Mouse (Mus musculus) layer of hippocampus, adult 9-10 months (tissue): ENCODE results near the gene Uevld.
"Not testable (repeated sequence)": the region's sequence is repeated elsewhere in the genome, so short reads cannot be mapped to it uniquely, and the experiment has no call there.

ENCODE experiments used
- DNase-seq: peaks from one replicate; pipeline ENCODE4 v3.0.0; 2022; ENCODE audit warnings: low spot score

Gene Uevld

GRCm38 (mm10) chr7:46957831-46958691, at the start of gene Uevld:
Gene Uevld (minus strand): TSS chr7:46958527.
- peak; percentile 66 for DNase-seq

- DNase-seq, result no peak
These were observed 49.5 kb upstream of the Uevld start for GRCm38 (mm10) chr7:47007818-47008167.

DNA sequence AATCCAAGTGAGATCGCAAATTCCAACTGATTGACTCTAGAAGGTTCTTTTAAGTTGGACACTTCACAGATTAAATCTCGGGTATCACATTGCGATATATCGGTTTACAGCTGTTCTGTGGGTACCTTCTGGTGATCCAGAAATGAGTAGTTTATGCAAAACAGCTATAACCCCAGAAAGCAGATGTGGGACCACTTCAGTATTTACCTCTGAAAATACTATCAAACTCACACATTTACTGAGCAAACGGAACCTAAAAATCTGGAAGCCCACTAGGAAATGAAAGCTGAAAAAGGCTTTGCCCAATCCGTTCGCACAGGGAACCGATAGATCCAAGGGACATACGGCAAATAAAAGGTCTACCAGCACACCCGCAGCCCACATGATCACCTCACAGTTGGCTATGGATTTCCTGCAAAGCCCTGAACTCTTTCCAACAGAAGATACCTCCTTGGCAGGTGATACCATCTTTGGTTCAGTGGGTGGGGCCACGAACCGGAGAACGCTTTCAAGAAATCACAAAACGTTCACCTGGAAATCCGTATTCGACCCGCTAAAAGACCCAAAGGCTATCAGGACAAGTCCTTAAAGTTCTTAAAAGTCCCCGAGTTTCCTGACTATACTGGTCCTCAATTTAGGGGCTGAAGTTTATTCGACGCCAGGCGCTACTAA, 48.9 kb upstream of the Uevld start:
- no peak for DNase-seq

DNA sequence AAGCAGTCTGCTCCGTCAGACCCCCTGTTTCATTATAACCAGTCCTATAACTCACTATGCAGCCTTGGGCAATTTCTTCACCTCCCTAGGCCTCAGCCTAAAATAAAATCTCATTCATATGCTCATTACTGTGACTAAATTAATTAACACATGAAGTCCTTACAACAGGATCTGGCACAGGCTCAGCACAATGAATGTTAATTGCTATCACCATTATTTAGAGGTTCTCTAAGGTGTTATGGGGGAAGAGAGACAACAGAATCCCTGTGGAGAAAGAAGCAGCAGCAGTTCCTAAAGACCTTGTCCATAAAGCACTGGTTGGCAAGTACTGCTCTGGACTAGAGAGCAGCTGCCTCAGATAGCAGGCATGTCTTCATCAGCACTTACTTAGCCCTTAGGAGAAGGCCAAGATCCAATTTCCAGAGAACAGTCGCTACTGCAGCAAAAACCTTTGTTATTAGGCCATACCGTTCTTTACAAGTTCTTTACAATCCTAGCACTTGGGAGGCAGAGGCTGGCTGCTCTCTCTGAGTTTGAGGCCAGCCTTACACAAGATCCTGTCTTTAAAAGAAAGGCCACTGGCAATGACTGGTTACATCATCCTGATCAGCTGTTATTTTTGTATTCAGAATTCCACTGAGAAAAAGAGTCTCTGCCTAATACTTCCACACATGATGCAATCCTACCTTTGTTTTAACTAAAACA, 45.2 kb upstream of the Uevld start:
- no peak for DNase-seq

- DNase-seq, result no peak
These were observed 43.6 kb upstream of the Uevld start for GRCm38 (mm10) chr7:47001900-47002275.

DNA sequence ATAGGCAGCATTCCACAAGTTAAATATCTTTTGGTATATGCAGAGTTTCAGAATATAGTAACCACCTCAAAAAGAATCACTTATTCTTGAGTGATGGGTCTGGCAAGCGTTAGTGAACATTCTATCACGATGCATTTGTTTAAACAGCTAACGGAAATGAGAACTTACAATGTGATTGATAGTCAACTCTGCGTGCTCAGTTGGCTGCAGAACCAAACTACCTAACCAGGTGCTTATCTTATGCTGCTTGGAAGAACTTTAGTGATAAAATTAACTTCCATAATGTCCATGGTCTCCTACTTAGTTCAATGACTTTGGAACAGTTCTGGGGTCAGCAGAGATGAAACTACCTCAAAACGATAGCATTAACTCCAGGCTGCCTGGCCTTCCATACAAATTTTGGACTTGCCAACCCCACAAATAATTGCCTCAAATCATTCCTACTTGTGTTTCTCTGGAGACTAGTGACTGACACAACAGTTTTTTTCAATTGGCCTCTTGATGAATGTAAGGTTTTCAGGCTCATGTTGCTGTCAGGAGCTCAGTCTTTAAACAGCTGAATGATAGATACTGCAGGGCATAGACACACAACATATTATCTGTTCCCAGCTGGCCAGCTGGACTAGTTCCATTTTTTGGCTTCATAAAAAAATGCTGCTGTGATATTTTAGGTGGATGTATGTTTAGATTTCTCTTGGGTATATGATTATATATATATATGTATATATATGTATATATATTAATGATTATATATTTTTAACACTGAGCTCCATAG, 43.0 kb upstream of the Uevld start:
- DNase-seq, result no peak

- DNase-seq, result no peak
These were observed 42.3 kb upstream of the Uevld start for GRCm38 (mm10) chr7:47000644-47000983.

DNA sequence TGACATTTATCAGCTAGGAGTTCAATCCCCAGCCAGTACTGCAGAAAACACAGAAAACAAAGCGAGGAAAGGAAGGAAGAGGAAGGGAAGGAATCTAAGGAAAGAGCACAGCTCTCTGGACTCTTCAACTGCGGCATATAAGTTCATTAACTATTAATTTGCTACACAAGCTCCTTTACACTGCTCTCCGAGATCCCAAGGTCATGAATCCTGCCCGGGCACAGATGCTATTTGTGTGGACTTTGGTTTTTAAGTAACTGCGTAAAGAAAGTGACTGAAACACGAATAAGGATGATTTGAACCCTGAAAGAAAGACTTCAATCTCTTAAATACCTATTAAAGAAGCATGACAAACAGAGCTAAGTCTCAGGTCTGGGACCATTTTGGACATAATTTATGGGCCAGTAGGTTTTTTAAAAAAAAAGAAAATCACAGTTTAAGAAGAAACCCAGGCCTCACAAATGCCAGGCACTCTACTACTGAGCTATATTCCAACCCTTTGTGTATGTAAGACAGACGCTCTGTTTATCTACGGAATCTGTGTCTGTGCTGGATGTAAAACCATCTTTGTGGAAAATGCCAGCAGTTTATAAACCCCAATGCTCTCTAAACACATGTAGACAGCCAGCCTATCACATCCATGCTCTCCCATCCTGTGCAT, 41.8 kb upstream of the Uevld start:
- no peak for DNase-seq

DNA sequence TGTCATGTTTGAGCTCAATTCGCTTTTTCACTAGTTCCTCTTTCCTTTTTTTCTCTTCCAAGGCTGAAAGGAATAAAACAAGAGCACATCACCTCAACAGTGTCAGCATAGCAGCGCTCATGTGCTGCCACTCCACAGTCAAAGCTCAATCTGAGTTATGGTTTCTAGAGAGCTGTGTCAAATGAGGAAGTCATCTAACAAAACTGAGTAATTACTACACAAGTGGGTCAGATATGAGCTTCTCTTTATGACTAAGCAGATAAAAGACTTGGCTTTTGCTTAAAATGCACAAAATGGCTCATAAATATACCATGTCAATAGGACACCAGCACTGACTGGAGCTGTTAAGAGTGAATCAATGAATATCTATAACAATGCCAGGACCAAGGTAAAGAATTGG, 40.6 kb upstream of the Uevld start:
- DNase-seq, result no peak

- no peak for DNase-seq
These were observed 39.5 kb upstream of the Uevld start for GRCm38 (mm10) chr7:46997644-46998395.

DNA sequence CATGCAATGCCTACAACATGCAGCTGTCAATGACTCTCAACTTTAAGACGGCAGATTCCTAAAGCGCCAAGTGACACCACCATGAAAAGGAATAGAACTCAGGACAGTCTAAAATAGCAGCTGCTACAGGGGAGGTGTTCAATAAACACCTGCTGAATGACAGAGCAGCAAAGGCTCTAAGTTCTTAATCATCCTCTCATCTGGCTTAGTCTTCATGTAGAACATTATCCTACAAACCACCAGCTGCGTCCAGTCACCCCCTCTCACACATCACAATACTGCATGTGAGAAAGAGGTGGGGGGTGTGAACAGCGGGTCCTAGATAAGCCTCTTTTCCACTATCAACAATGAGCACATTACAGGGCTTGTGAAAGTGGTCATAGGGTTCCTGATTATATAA, 38.7 kb upstream of the Uevld start:
- DNase-seq, result no peak

- DNase-seq, result no peak
These were observed 37.2 kb upstream of the Uevld start for GRCm38 (mm10) chr7:46995558-46995957.

- DNase-seq, result no peak
These were observed 34.8 kb upstream of the Uevld start for GRCm38 (mm10) chr7:46993079-46993478.

DNA sequence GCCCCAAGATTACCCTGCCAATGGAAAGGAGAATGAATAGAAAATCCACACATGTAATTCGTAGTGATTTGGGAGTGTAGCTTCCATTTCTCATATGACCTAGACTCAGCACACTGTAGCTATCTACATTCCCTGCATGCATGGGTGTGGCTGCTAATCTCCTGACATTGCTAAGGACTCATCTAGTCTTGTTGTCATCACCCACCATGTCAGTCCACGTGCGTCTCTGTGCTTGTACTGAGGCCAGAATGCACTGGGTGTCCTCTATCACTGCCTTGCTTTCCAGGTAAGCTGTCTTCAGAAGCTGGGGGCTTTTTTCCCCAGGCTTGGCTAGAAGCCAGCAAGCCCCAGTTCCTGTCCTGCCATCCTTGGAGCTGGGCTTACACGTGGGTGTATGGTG, 31.1 kb upstream of the Uevld start:
- not testable (repeated sequence) for DNase-seq

DNA sequence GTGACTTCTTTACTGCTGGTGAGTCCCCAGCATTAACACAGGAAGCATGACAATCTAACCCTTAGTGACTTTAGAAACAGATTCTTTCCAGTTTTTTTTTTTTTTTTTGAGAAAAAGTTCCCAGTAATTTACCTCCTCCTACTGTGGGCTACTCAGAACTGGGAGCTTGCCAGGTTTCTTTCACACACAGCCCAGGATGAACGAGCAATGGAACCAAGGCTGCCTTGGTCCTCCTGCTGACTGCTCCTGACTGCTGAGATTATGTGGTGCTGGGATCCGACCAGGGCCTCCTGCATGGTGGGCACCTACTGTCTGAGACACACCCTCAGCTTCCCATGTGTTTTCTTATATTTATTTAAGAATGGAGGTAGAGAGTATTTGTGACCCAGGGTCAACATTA, 28.7 kb upstream of the Uevld start:
- DNase-seq, result no peak

GRCm38 (mm10) chr7:46986646-46987045, 28.3 kb upstream of the Uevld start:
- DNase-seq, result no peak

DNA sequence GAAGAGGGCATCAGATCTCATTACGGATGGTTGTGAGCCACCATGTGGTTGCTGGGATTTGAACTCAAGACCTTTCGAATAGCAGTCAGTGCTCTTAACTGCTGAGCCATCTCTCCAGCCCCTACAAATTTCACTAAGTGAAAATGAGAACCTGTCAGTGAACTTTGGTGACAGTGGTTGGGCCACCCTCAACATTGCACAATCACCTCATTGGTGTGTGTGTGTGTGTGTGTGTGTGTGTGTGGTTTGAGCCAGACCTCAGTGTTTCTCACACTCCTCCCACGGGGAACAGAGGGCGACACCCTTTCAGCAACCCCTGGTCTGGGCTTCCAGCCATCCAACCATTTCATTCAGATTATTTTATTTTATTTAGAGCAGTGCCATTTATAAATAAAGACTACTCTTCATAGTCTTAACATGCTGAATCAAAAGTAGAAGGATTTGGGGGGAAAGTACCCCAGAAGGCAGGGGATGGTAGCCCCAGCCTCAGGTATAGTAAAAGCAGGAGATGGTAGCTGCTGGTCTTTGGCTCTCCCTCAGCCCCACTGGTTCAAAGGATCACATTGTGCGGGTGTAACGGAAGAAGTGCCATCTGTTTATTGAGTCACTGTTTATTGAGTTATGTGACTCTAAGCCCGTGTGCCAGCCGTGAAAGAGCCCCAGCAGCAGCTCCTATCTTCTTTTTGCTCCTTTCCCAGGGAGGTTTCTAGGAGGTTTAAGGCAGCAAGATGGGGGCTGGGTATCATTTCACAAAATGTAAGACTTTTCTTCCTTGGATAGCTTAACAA, 27.6 kb upstream of the Uevld start:
- no peak for DNase-seq

- no peak for DNase-seq
These were observed 25.0 kb upstream of the Uevld start, which contains the start of gene Gm9999 for GRCm38 (mm10) chr7:46983280-46983679. Gene Gm9999 (plus strand): TSS chr7:46983580.

GRCm38 (mm10) chr7:46975456-46975855, 17.1 kb upstream of the Uevld start:
- DNase-seq, result no peak

DNA sequence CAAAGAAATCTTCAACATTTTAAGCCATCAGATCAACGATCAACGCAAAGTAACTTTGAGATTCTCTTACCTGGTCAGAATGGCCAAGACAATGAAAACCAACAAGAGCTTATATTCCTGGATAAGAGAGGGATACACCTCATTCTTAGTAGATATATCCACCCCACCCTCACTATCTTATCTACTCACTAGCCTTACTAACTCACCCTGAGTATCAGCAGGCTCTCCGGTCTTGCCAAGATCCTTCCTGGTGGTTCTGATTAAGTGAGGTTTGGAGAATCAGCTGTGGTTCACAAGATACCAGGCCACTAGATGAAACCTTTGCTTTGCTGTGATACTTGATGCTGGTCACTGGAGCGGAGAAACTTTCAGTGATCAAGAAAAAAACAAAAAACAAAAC, 16.3 kb upstream of the Uevld start:
- DNase-seq, result no peak
